In the genomic region with DNA sequence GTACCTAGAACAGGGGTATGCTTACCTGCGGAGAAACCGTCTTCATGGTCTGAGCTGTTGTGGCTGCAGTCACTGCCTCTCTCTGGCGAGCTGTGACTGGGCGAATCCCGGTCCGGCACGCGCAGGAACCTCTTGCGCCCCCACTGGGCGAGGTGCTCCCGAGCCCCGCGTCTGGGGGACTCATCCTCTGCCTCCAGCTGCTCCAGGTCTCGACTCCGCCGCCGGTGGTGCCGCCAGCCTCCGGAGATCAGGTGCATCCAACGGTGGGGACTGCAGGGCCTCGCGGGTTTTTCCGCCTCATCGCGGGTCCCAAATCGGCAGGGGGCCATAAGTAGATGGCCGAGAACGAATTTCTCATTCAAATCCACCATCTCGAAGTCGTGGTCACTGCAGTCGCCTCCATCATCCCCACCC, we compare ENCODE assay signal across 8 mouse cellular contexts. TPM values are rescaled to one million over a fixed set of nuclear protein-coding genes. Genes with fewer than 3 reads are reported as not detected.
A peak's percentile ranks its signal among the peaks of the same experiment; 100 is the strongest.
DNase-seq lines count a peak whose midpoint lies in the region; ATAC-seq and TF ChIP-seq lines count a peak whose summit lies in the region.

A gene (minus strand): TSS at position 163 of the 414 bp plus-strand sequence.

- peak; percentile 25 to 33 for DNase-seq in cerebellum, adult 2 months
- no peak for DNase-seq in cerebellum, adult 9-11 months
- DNase-seq in adrenal gland, postnatal 25 days: peak; percentile 67
- DNase-seq in left cerebral cortex, postnatal 10 days (ENCODE audit: extremely low spot score in 1 of 2, low spot score in 2 of 2): peak; percentile 11 to 68

- H3K4me2 ChIP-seq in forebrain, embryonic 16.5 days (ENCODE audit: low read length): peak within 1 kb of the TSS; percentile 99
- peak within 1 kb of the TSS; percentile 100 for H3K4me2 ChIP-seq in hindbrain, embryonic 15.5 days

- H3K27me3 ChIP-seq in cerebellum, adult 2 months (ENCODE audit: control insufficient read depth, insufficient read depth, low read length): no peaks in the 10 kb centered on the region; the same call in 1 of the 2 replicates
- H3K27me3 ChIP-seq in forebrain, embryonic 16.5 days (replicated peaks; ENCODE audit: control insufficient read depth, insufficient read depth, low read length): peaks cover 11% of the 10 kb centered on the region
- H3K27me3 ChIP-seq in hindbrain, embryonic 15.5 days: peaks cover 10% of the 10 kb centered on the region; the same call in 1 of the 2 replicates
- no peaks in the 10 kb centered on the region for H3K27me3 ChIP-seq in small intestine, adult 2 months (ENCODE audit: control insufficient read depth, insufficient read depth, low read length)

- under 1% methylated on average over 31 of the region's 31 CpGs for WGBS in cerebellum, adult 2 months
- 0% methylated on average over 31 of the region's 31 CpGs for WGBS in forebrain, embryonic 16.5 days
- WGBS in hindbrain, embryonic 15.5 days: 1% methylated on average over 31 of the region's 31 CpGs
- WGBS in small intestine, adult 2 months: under 1% methylated on average over 31 of the region's 31 CpGs

- peak within 1 kb of the TSS; percentile 46 for H3K9ac ChIP-seq in forebrain, embryonic 16.5 days (replicated peaks; ENCODE audit: low read depth, low read length)
- H3K9ac ChIP-seq in hindbrain, embryonic 15.5 days: peak within 1 kb of the TSS; percentile 65

- TF ChIP-seq CTCF in cerebellum, adult 2 months (IDR thresholded peaks at IDR 0.05; ENCODE audit: borderline replicate concordance, insufficient read depth, low read depth, low read length): no peak
- TF ChIP-seq CTCF in small intestine, adult 2 months (IDR thresholded peaks at IDR 0.05; ENCODE audit: extremely low read depth, insufficient read length, insufficient replicate concordance, low read depth, low read length): no peak

- ATAC-seq in forebrain, embryonic 16.5 days: peak; percentile 33; the same call in 1 of the 2 replicates
- peak; percentile 28; the same call in 1 of the 2 replicates for ATAC-seq in hindbrain, embryonic 15.5 days (ENCODE audit: low FRiP score, low read depth)
- ATAC-seq in megakaryocyte, adult 5-6 weeks (ENCODE audit: poor library complexity, severe bottlenecking): peak; percentile 34; the same call in 1 of the 2 replicates

- no peak for TF ChIP-seq POLR2A in cerebellum, adult 2 months (IDR thresholded peaks at IDR 0.05; ENCODE audit: borderline replicate concordance, insufficient read depth, low read length)
- no peak for TF ChIP-seq POLR2A in small intestine, adult 2 months (IDR thresholded peaks at IDR 0.05; ENCODE audit: low read depth, low read length)

- no peak within 1 kb of the TSS for H3K27ac ChIP-seq in cerebellum, adult 2 months (ENCODE audit: insufficient read depth, low read length)
- no peak within 1 kb of the TSS for H3K27ac ChIP-seq in forebrain, embryonic 16.5 days (ENCODE audit: low read length)
- H3K27ac ChIP-seq in hindbrain, embryonic 15.5 days (replicated peaks): 0 out of 2 replicates have a peak within 1 kb of the TSS, but pooled peaks have one; percentile 38
- peak within 1 kb of the TSS; percentile 59; the same call in 1 of the 2 replicates for H3K27ac ChIP-seq in small intestine, adult 2 months (ENCODE audit: insufficient read depth, low read depth, low read length)

- no peaks in the 10 kb centered on the region for H3K9me3 ChIP-seq in forebrain, embryonic 16.5 days (ENCODE audit: control insufficient read depth, low read length)
- no peaks in the 10 kb centered on the region for H3K9me3 ChIP-seq in hindbrain, embryonic 15.5 days

- no peaks in the 10 kb centered on the region for H3K4me1 ChIP-seq in cerebellum, adult 2 months (ENCODE audit: control insufficient read depth, insufficient read depth, low read length)
- H3K4me1 ChIP-seq in forebrain, embryonic 16.5 days (replicated peaks; ENCODE audit: control insufficient read depth, insufficient read depth, low read length): peaks cover 19% of the 10 kb centered on the region
- H3K4me1 ChIP-seq in hindbrain, embryonic 15.5 days (replicated peaks): peaks cover 31% of the 10 kb centered on the region
- peaks cover 11% of the 10 kb centered on the region for H3K4me1 ChIP-seq in small intestine, adult 2 months (ENCODE audit: control insufficient read depth, insufficient read depth, insufficient read length, low read length)

- H3K4me3 ChIP-seq in cerebellum, adult 2 months (replicated peaks; ENCODE audit: insufficient read depth, low read depth, low read length): peak within 1 kb of the TSS; percentile 45
- peak within 1 kb of the TSS; percentile 58 for H3K4me3 ChIP-seq in forebrain, embryonic 16.5 days (replicated peaks; ENCODE audit: low read length)
- peak within 1 kb of the TSS; percentile 67 for H3K4me3 ChIP-seq in hindbrain, embryonic 15.5 days
- H3K4me3 ChIP-seq in small intestine, adult 2 months (ENCODE audit: low read depth, low read length): peak within 1 kb of the TSS; percentile 97

- intact Hi-C loops in left cerebral cortex, postnatal 10 days (cut with DNase I): no loop called here

- no peaks in the 10 kb centered on the region for H3K36me3 ChIP-seq in forebrain, embryonic 16.5 days (ENCODE audit: control insufficient read depth, insufficient read depth)
- H3K36me3 ChIP-seq in hindbrain, embryonic 15.5 days: no peaks in the 10 kb centered on the region
- no peaks in the 10 kb centered on the region for H3K36me3 ChIP-seq in small intestine, adult 2 months (ENCODE audit: control insufficient read depth, insufficient read depth, low read length)

RNA-seq across cellular contexts. Expression of the gene that starts here (rescaled TPM):
- 168 and 170 TPM in 2 replicates for polyA plus RNA-seq in cerebellum, adult 2 months (2012; rRNA removed)
- total RNA-seq in adrenal gland, postnatal 25 days (2021): 53.7 and 55.3 TPM in 2 replicates
- polyA plus RNA-seq in forebrain, embryonic 16.5 days (2015; fragmentation: Nextera tagmentation; extraction: Ambion mirVana): 117 and 121 TPM in 2 replicates
- 99.9 and 113 TPM in 2 replicates for polyA plus RNA-seq in hindbrain, embryonic 15.5 days (2015; fragmentation: Nextera tagmentation; extraction: Ambion mirVana)
- total RNA-seq in left cerebral cortex, postnatal 10 days (2021): 100 to 1,000 TPM; 322 to 328 TPM
- 45.8 and 47.9 TPM in 2 replicates for total RNA-seq in megakaryocyte, adult 5-6 weeks (2015)
- total RNA-seq in megakaryocyte, adult 5-6 weeks (2017): 78.4 and 84.4 TPM in 2 replicates
- 74.2 and 161 TPM in 2 replicates for polyA plus RNA-seq in small intestine, adult 2 months (2012; rRNA removed)

Comparison
In these comparisons a context has a peak if more than half of its experiments do, and no peak if none do; other contexts are left out.
1. H3K27ac ChIP-seq: peak in hindbrain, embryonic 15.5 days (single experiment) and small intestine, adult 2 months (single experiment); none in cerebellum, adult 2 months (single experiment) and forebrain, embryonic 16.5 days (single experiment).
2. H3K4me3 ChIP-seq: peak in every context shown above with its lines; median percentile 97 in small intestine, adult 2 months; 67 in hindbrain, embryonic 15.5 days; 58 in forebrain, embryonic 16.5 days; 45 in cerebellum, adult 2 months.
3. Peak in every context shown above with its lines, with median percentiles within 50 percentile points of each other: ATAC-seq.